Mouse (Mus musculus): ENCODE results near the gene Rpl10a. TPM values are rescaled to one million over a fixed set of nuclear protein-coding genes. Genes with fewer than 3 reads are reported as not detected.

The Rpl10a gene
- polyA plus RNA-seq, 1 experiment from 2014 or later: 562 TPM

Other genes starting within 250 kb of the Rpl10a start
- gene Tcp11, start 247.8 kb upstream of the Rpl10a start, polyA plus RNA-seq (2014; fragmentation: Nextera tagmentation; extraction: Ambion mirVana): 1.1 and 1.3 TPM in 2 replicates
- 8.6 and 10.3 TPM in 2 replicates for gene Scube3, start 186.3 kb upstream of the Rpl10a start, polyA plus RNA-seq (2014; fragmentation: Nextera tagmentation; extraction: Ambion mirVana)
- gene Zfp523, start 151.3 kb upstream of the Rpl10a start, polyA plus RNA-seq (2014; fragmentation: Nextera tagmentation; extraction: Ambion mirVana): 26.8 and 28.3 TPM in 2 replicates
- gene Def6, start 120.7 kb upstream of the Rpl10a start, polyA plus RNA-seq (2014; fragmentation: Nextera tagmentation; extraction: Ambion mirVana): 2.6 and 3.0 TPM in 2 replicates
- 1.9 and 2.0 TPM in 2 replicates for gene Ppard, start 95.8 kb upstream of the Rpl10a start, polyA plus RNA-seq (2014; fragmentation: Nextera tagmentation; extraction: Ambion mirVana)
- gene Fance, start 15.0 kb upstream of the Rpl10a start, polyA plus RNA-seq (2014; fragmentation: Nextera tagmentation; extraction: Ambion mirVana): 18.8 and 21.2 TPM in 2 replicates
- gene Tead3, start 22.3 kb downstream of the Rpl10a start, polyA plus RNA-seq (2014; fragmentation: Nextera tagmentation; extraction: Ambion mirVana): 8.6 and 9.0 TPM in 2 replicates
- 3.4 and 3.6 TPM in 2 replicates for gene Tulp1, start 36.8 kb downstream of the Rpl10a start, polyA plus RNA-seq (2014; fragmentation: Nextera tagmentation; extraction: Ambion mirVana)
- 12.3 and 12.8 TPM in 2 replicates for gene Fkbp5, start 189.1 kb downstream of the Rpl10a start, polyA plus RNA-seq (2014; fragmentation: Nextera tagmentation; extraction: Ambion mirVana)
- gene Armc12, start 202.3 kb downstream of the Rpl10a start, polyA plus RNA-seq (2014; fragmentation: Nextera tagmentation; extraction: Ambion mirVana): not detected in 2 replicates
- gene Clpsl2, start 220.9 kb downstream of the Rpl10a start, polyA plus RNA-seq (2014; fragmentation: Nextera tagmentation; extraction: Ambion mirVana): not detected in 2 replicates
- gene Clps, start 232.3 kb downstream of the Rpl10a start, polyA plus RNA-seq (2014; fragmentation: Nextera tagmentation; extraction: Ambion mirVana): not detected in 2 replicates
- 0.34 TPM in 1 of 2 replicates, not detected in the other for gene Lhfpl5, start 247.2 kb downstream of the Rpl10a start, polyA plus RNA-seq (2014; fragmentation: Nextera tagmentation; extraction: Ambion mirVana)

All from embryonic facial prominence, embryonic 11.5 days (tissue).